Mouse (Mus musculus): Measurements from ENCODE around the gene AL607142.1. TPM values are rescaled to one million over a fixed set of nuclear protein-coding genes. Genes with fewer than 3 reads are reported as not detected.

The AL607142.1 gene
- total and polyA plus RNA-seq, 2 experiments from 2014 or later = not detected

GRCm38 (mm10) chr4:120066841-120067591, 2.2 kb downstream of the AL607142.1 start:
- Histone ChIP-seq H3K27me3 (ENCODE audit: insufficient read depth, low read length) (no peaks in the 10 kb centered on the region), H3K36me3 (ENCODE audit: insufficient read depth, low read length) (no peaks in the 10 kb centered on the region), H3K4me2 (ENCODE audit: low read depth, low read length, poor library complexity, severe bottlenecking) (no peak overlapping the region), H3K27ac (ENCODE audit: low read depth, low read length) (no peak overlapping the region), H3K4me3 (ENCODE audit: low read depth, low read length) (no peak overlapping the region), H3K9me3 (ENCODE audit: low read length) (no peaks in the 10 kb centered on the region), H3K9ac (replicated peaks; ENCODE audit: low read length, poor library complexity, severe bottlenecking) (no peak overlapping the region), H3K4me1 (ENCODE audit: insufficient read depth, low read length) (no peaks in the 10 kb centered on the region)
- no peak for ATAC-seq (ENCODE audit: low FRiP score)
- DNase-seq (ENCODE audit: low spot score) = peak; percentile 13
- 84% methylated on average over 9 of the region's 9 CpGs for WGBS
- TF ChIP-seq CTCF (IDR thresholded peaks at IDR 0.05) = no peak

GRCm38 (mm10) chr4:120067592-120068235, 2.9 kb downstream of the AL607142.1 start:
- Histone ChIP-seq H3K27me3 (ENCODE audit: insufficient read depth, low read length) (no peaks in the 10 kb centered on the region), H3K9ac (replicated peaks; ENCODE audit: low read length, poor library complexity, severe bottlenecking) (no peak overlapping the region), H3K9me3 (ENCODE audit: low read length) (no peaks in the 10 kb centered on the region), H3K4me2 (ENCODE audit: low read depth, low read length, poor library complexity, severe bottlenecking) (no peak overlapping the region), H3K36me3 (ENCODE audit: insufficient read depth, low read length) (no peaks in the 10 kb centered on the region), H3K4me3 (ENCODE audit: low read depth, low read length) (no peak overlapping the region), H3K27ac (ENCODE audit: low read depth, low read length) (no peak overlapping the region), H3K4me1 (ENCODE audit: insufficient read depth, low read length) (no peaks in the 10 kb centered on the region)
- DNase-seq (ENCODE audit: low spot score) (no peak), ATAC-seq (ENCODE audit: low FRiP score) (no peak)
- no peak for TF ChIP-seq CTCF (IDR thresholded peaks at IDR 0.05)
- 86% methylated on average over 8 of the region's 8 CpGs for WGBS

GRCm38 (mm10) chr4:120068883-120069581, 4.2 kb downstream of the AL607142.1 start:
- no peak for DNase-seq (ENCODE audit: low spot score)
- no peak for TF ChIP-seq CTCF (IDR thresholded peaks at IDR 0.05)
- no peak overlapping the region for H3K4me2 ChIP-seq (ENCODE audit: low read depth, low read length, poor library complexity, severe bottlenecking)
- H3K36me3 ChIP-seq (ENCODE audit: insufficient read depth, low read length) = no peaks in the 10 kb centered on the region
- no peaks in the 10 kb centered on the region for H3K4me1 ChIP-seq (ENCODE audit: insufficient read depth, low read length)
- no peak overlapping the region for H3K27ac ChIP-seq (ENCODE audit: low read depth, low read length)
- 79% methylated on average over 3 of the region's 3 CpGs for WGBS
- no peaks in the 10 kb centered on the region for H3K9me3 ChIP-seq (ENCODE audit: low read length)
- H3K9ac ChIP-seq (replicated peaks; ENCODE audit: low read length, poor library complexity, severe bottlenecking) = no peak overlapping the region
- no peaks in the 10 kb centered on the region for H3K27me3 ChIP-seq (ENCODE audit: insufficient read depth, low read length)
- no peak for ATAC-seq (ENCODE audit: low FRiP score)
- H3K4me3 ChIP-seq (ENCODE audit: low read depth, low read length) = no peak overlapping the region

GRCm38 (mm10) chr4:120069582-120069980, 4.8 kb downstream of the AL607142.1 start:
- H3K9ac ChIP-seq (replicated peaks; ENCODE audit: low read length, poor library complexity, severe bottlenecking) = no peak overlapping the region
- H3K4me2 ChIP-seq (ENCODE audit: low read depth, low read length, poor library complexity, severe bottlenecking) = no peak overlapping the region
- ATAC-seq (ENCODE audit: low FRiP score) (no peak), DNase-seq (ENCODE audit: low spot score) (no peak)
- H3K36me3 ChIP-seq (ENCODE audit: insufficient read depth, low read length) = no peaks in the 10 kb centered on the region
- WGBS = 81% methylated on average over 3 of the region's 3 CpGs
- no peak for TF ChIP-seq CTCF (IDR thresholded peaks at IDR 0.05)
- H3K27ac ChIP-seq (ENCODE audit: low read depth, low read length) = no peak overlapping the region
- H3K27me3 ChIP-seq (ENCODE audit: insufficient read depth, low read length) = no peaks in the 10 kb centered on the region
- H3K4me3 ChIP-seq (ENCODE audit: low read depth, low read length) = no peak overlapping the region
- no peaks in the 10 kb centered on the region for H3K9me3 ChIP-seq (ENCODE audit: low read length)
- no peaks in the 10 kb centered on the region for H3K4me1 ChIP-seq (ENCODE audit: insufficient read depth, low read length)

GRCm38 (mm10) chr4:120071411-120071810, 6.6 kb downstream of the AL607142.1 start:
- no peak for ATAC-seq (ENCODE audit: low FRiP score)
- H3K9ac ChIP-seq (replicated peaks; ENCODE audit: low read length, poor library complexity, severe bottlenecking) = no peak overlapping the region

More at GRCm38 (mm10) chr4:120071411-120071810, 6.6 kb downstream of the AL607142.1 start:
- DNase-seq (ENCODE audit: low spot score) = no peak
- Histone ChIP-seq H3K9me3 (ENCODE audit: low read length) (no peaks in the 10 kb centered on the region), H3K27me3 (ENCODE audit: insufficient read depth, low read length) (no peaks in the 10 kb centered on the region), H3K4me3 (ENCODE audit: low read depth, low read length) (no peak overlapping the region), H3K4me2 (ENCODE audit: low read depth, low read length, poor library complexity, severe bottlenecking) (no peak overlapping the region), H3K36me3 (ENCODE audit: insufficient read depth, low read length) (no peaks in the 10 kb centered on the region), H3K27ac (ENCODE audit: low read depth, low read length) (no peak overlapping the region), H3K4me1 (ENCODE audit: insufficient read depth, low read length) (no peaks in the 10 kb centered on the region)
- 76% methylated on average over 3 of the region's 3 CpGs for WGBS
- TF ChIP-seq CTCF (IDR thresholded peaks at IDR 0.05) = no peak

Data from midbrain, postnatal 0 days (tissue).